23 mouse cellular contexts compared by ENCODE assay signal in genomic region chr7:102476601-102477000, GRCm38 (mm10). TPM values are rescaled to one million over a fixed set of nuclear protein-coding genes. Genes with fewer than 3 reads are reported as not detected.
DNase-seq lines count a peak whose midpoint lies in the region; ATAC-seq and TF ChIP-seq lines count a peak whose summit lies in the region.
"Had no signal": no experiment of that assay in that cellular context is flagged by ENCODE, and none has a peak within 500 bp of the region (broad histone marks: within the 10 kb centered on the region; RNA-seq: fewer than 3 reads in every experiment).

No protein-coding gene starts in this region.

- peak; percentile 64 for TF ChIP-seq EP300 in lung, postnatal 0 days (IDR thresholded peaks at IDR 0.05)

- H3K36me3 ChIP-seq in forebrain, embryonic 11.5 days (ENCODE audit: control insufficient read depth, insufficient read depth, low read length), result no peaks in the 10 kb centered on the region
- H3K36me3 ChIP-seq in forebrain, embryonic 13.5 days (ENCODE audit: poor library complexity, severe bottlenecking), result no peaks in the 10 kb centered on the region
- no peaks in the 10 kb centered on the region for H3K36me3 ChIP-seq in heart, embryonic 12.5 days
- H3K36me3 ChIP-seq in lung, postnatal 0 days (ENCODE audit: insufficient read depth, low read length), result no peaks in the 10 kb centered on the region

- WGBS in forebrain, embryonic 11.5 days, result 94% methylated on average over 5 of the region's 5 CpGs
- 97% methylated on average over 5 of the region's 5 CpGs for WGBS in forebrain, embryonic 13.5 days
- 92% methylated on average over 5 of the region's 5 CpGs for WGBS in heart, embryonic 12.5 days
- WGBS in lung, postnatal 0 days, result 81% methylated on average over 5 of the region's 5 CpGs

- DNase-seq in forebrain, embryonic 11.5 days (ENCODE audit: low spot score), result peak; percentile 37
- peak; percentile 74 for DNase-seq in heart, adult 11 months
- DNase-seq in lung, postnatal 0 days (ENCODE audit: low spot score), result no peak
- no peak for DNase-seq in lung, postnatal 36 days
- DNase-seq: adrenal gland, adult 2 months; adrenal gland, adult 8-10 months; adrenal gland, postnatal 10 days; adrenal gland, postnatal 14 days; adrenal gland, postnatal 25 days; adrenal gland, postnatal 36 days; B cell, adult 2 months; cerebellum, adult 11 months; cerebellum, adult 11-12 months; cerebellum, adult 18-20 months had no signal

- H3K27ac ChIP-seq in forebrain, embryonic 11.5 days (ENCODE audit: low read depth, low read length), result no peak overlapping the region
- H3K27ac ChIP-seq in forebrain, embryonic 13.5 days, result no peak overlapping the region
- no peak overlapping the region for H3K27ac ChIP-seq in heart, embryonic 12.5 days (ENCODE audit: poor library complexity, severe bottlenecking)
- no peak overlapping the region for H3K27ac ChIP-seq in lung, postnatal 0 days (ENCODE audit: low read length)

- H3K4me2 ChIP-seq in forebrain, embryonic 11.5 days (ENCODE audit: low read depth, low read length, severe bottlenecking), result no peak overlapping the region
- no peak overlapping the region for H3K4me2 ChIP-seq in forebrain, embryonic 13.5 days
- no peak overlapping the region for H3K4me2 ChIP-seq in heart, embryonic 12.5 days
- H3K4me2 ChIP-seq in lung, postnatal 0 days (replicated peaks; ENCODE audit: low read depth, low read length), result no peak overlapping the region

- H3K4me1 ChIP-seq in forebrain, embryonic 11.5 days (replicated peaks; ENCODE audit: control insufficient read depth, insufficient read depth, low read length), result no peaks in the 10 kb centered on the region
- H3K4me1 ChIP-seq in forebrain, embryonic 13.5 days, result no peaks in the 10 kb centered on the region
- H3K4me1 ChIP-seq in heart, embryonic 12.5 days (replicated peaks), result peaks cover 9% of the 10 kb centered on the region
- H3K4me1 ChIP-seq in lung, postnatal 0 days (ENCODE audit: insufficient read depth, low read depth, low read length), result peaks cover 11% of the 10 kb centered on the region

- H3K9ac ChIP-seq in forebrain, embryonic 11.5 days (ENCODE audit: low read length), result no peak overlapping the region
- no peak overlapping the region for H3K9ac ChIP-seq in forebrain, embryonic 13.5 days
- H3K9ac ChIP-seq in heart, embryonic 12.5 days, result no peak overlapping the region
- H3K9ac ChIP-seq in lung, postnatal 0 days (replicated peaks; ENCODE audit: low read depth), result no peak overlapping the region

- no peaks in the 10 kb centered on the region for H3K27me3 ChIP-seq in forebrain, embryonic 11.5 days (ENCODE audit: control insufficient read depth, insufficient read depth, low read length)
- no peaks in the 10 kb centered on the region for H3K27me3 ChIP-seq in forebrain, embryonic 13.5 days
- no peaks in the 10 kb centered on the region for H3K27me3 ChIP-seq in heart, embryonic 12.5 days (replicated peaks)
- no peaks in the 10 kb centered on the region for H3K27me3 ChIP-seq in lung, postnatal 0 days (replicated peaks; ENCODE audit: insufficient read depth, low read length)
- H3K27me3 ChIP-seq: CH12.LX, Patski had no signal

- H3K4me3 ChIP-seq in forebrain, embryonic 11.5 days (ENCODE audit: low read depth, low read length), result no peak overlapping the region
- H3K4me3 ChIP-seq in forebrain, embryonic 13.5 days, result no peak overlapping the region
- no peak overlapping the region for H3K4me3 ChIP-seq in heart, embryonic 12.5 days
- no peak overlapping the region for H3K4me3 ChIP-seq in lung, postnatal 0 days (ENCODE audit: low read depth, low read length)

- ATAC-seq in forebrain, embryonic 11.5 days (replicated peaks; ENCODE audit: low FRiP score), result no peak
- ATAC-seq in forebrain, embryonic 13.5 days, result no peak
- ATAC-seq in heart, embryonic 12.5 days (ENCODE audit: insufficient number of reproducible peaks, low FRiP score), result no peak
- ATAC-seq in lung, postnatal 0 days, result peak; percentile 53; the same call in 1 of the 2 replicates
- ATAC-seq: activated CD4-positive, CD25-positive, alpha-beta regulatory T cell, adult 4 months; CD4-positive, CD25-positive, alpha-beta regulatory T cell, adult 4 months; Patski had no signal

- no peak for TF ChIP-seq CTCF in lung, postnatal 0 days (IDR thresholded peaks at IDR 0.05)

- H3K9me3 ChIP-seq in forebrain, embryonic 11.5 days (ENCODE audit: control insufficient read depth, low read length), result no peaks in the 10 kb centered on the region
- H3K9me3 ChIP-seq in forebrain, embryonic 13.5 days (replicated peaks), result no peaks in the 10 kb centered on the region
- H3K9me3 ChIP-seq in heart, embryonic 12.5 days (replicated peaks), result no peaks in the 10 kb centered on the region
- H3K9me3 ChIP-seq in lung, postnatal 0 days (ENCODE audit: low read length), result no peaks in the 10 kb centered on the region
- H3K9me3 ChIP-seq: G1E had no signal

RNA-seq across cellular contexts. Expression of gene Olfr543, which starts 4.9 kb away (rescaled TPM):
- 1.0 and 1.5 TPM in 2 replicates for polyA plus RNA-seq in forebrain, embryonic 11.5 days (2014; fragmentation: Nextera tagmentation; extraction: Ambion mirVana)
- 0.82 and 0.89 TPM in 2 replicates for polyA plus RNA-seq in forebrain, embryonic 13.5 days (2015; fragmentation: Nextera tagmentation; extraction: Ambion mirVana)
- 0.15 TPM in 1 of 2 replicates, not detected in the other for polyA plus RNA-seq in heart, embryonic 12.5 days (2016; fragmentation: Nextera tagmentation; extraction: Ambion mirVana)
- polyA plus RNA-seq in lung, postnatal 0 days (2015; fragmentation: Nextera tagmentation; extraction: Ambion mirVana), result not detected in 2 replicates
- polyA plus RNA-seq: adrenal gland, adult 2 months; brain, embryonic 14.5 days; G1E; Patski had no signal

RNA-seq across cellular contexts. Expression of gene Olfr544, which starts 11.5 kb away (rescaled TPM):
- 0.11 and 0.40 TPM in 2 replicates for polyA plus RNA-seq in forebrain, embryonic 11.5 days (2014; fragmentation: Nextera tagmentation; extraction: Ambion mirVana)
- 0.16 and 0.30 TPM in 2 replicates for polyA plus RNA-seq in forebrain, embryonic 13.5 days (2015; fragmentation: Nextera tagmentation; extraction: Ambion mirVana)
- 0.06 and 0.08 TPM in 2 replicates for polyA plus RNA-seq in heart, embryonic 12.5 days (2016; fragmentation: Nextera tagmentation; extraction: Ambion mirVana)
- not detected in 2 replicates for polyA plus RNA-seq in lung, postnatal 0 days (2015; fragmentation: Nextera tagmentation; extraction: Ambion mirVana)
- polyA plus RNA-seq: adrenal gland, adult 2 months; brain, embryonic 14.5 days; CD4-positive, CD25-positive, alpha-beta regulatory T cell, adult 4 months; G1E; Patski had no signal

RNA-seq across cellular contexts. Expression of gene Olfr545, which starts 22.8 kb away (rescaled TPM):
- 0.09 and 0.12 TPM in 2 replicates for polyA plus RNA-seq in forebrain, embryonic 11.5 days (2014; fragmentation: Nextera tagmentation; extraction: Ambion mirVana)
- 0.21 and 0.30 TPM in 2 replicates for polyA plus RNA-seq in forebrain, embryonic 13.5 days (2015; fragmentation: Nextera tagmentation; extraction: Ambion mirVana)
- not detected in 2 replicates for polyA plus RNA-seq in heart, embryonic 12.5 days (2016; fragmentation: Nextera tagmentation; extraction: Ambion mirVana)
- not detected in 2 replicates for polyA plus RNA-seq in lung, postnatal 0 days (2015; fragmentation: Nextera tagmentation; extraction: Ambion mirVana)
- polyA plus RNA-seq: activated CD4-positive, CD25-positive, alpha-beta regulatory T cell, adult 4 months; adrenal gland, adult 2 months; brain, embryonic 14.5 days; C2C12; CD4-positive, CD25-positive, alpha-beta regulatory T cell, adult 4 months; G1E; Patski had no signal

RNA-seq across cellular contexts. Expression of gene Rrm1, which starts 35.1 kb away (rescaled TPM):
- 274 and 290 TPM in 2 replicates for polyA plus RNA-seq in forebrain, embryonic 11.5 days (2014; fragmentation: Nextera tagmentation; extraction: Ambion mirVana)
- polyA plus RNA-seq in forebrain, embryonic 13.5 days (2015; fragmentation: Nextera tagmentation; extraction: Ambion mirVana), result 151 and 171 TPM in 2 replicates
- polyA plus RNA-seq in heart, embryonic 12.5 days (2016; fragmentation: Nextera tagmentation; extraction: Ambion mirVana), result 134 and 145 TPM in 2 replicates
- 20.7 and 25.2 TPM in 2 replicates for polyA plus RNA-seq in lung, postnatal 0 days (2015; fragmentation: Nextera tagmentation; extraction: Ambion mirVana)

RNA-seq across cellular contexts. Expression of gene Olfr547, which starts 57.9 kb away (rescaled TPM):
- not detected in 2 replicates for polyA plus RNA-seq in forebrain, embryonic 11.5 days (2014; fragmentation: Nextera tagmentation; extraction: Ambion mirVana)
- not detected in 2 replicates for polyA plus RNA-seq in forebrain, embryonic 13.5 days (2015; fragmentation: Nextera tagmentation; extraction: Ambion mirVana)
- polyA plus RNA-seq in heart, embryonic 12.5 days (2016; fragmentation: Nextera tagmentation; extraction: Ambion mirVana), result not detected in 2 replicates
- polyA plus RNA-seq in lung, postnatal 0 days (2015; fragmentation: Nextera tagmentation; extraction: Ambion mirVana), result not detected in 2 replicates
- polyA plus RNA-seq: activated CD4-positive, CD25-positive, alpha-beta regulatory T cell, adult 4 months; adrenal gland, adult 2 months; brain, embryonic 14.5 days; C2C12; CD4-positive, CD25-positive, alpha-beta regulatory T cell, adult 4 months; G1E; Patski had no signal

Comparison
In these comparisons a context has a peak if more than half of its experiments do, and no peak if none do; other contexts are left out.
1. DNase-seq: peak in forebrain, embryonic 11.5 days (single experiment) and heart, adult 11 months (single experiment); none in lung, postnatal 0 days (single experiment) and lung, postnatal 36 days (single experiment).